Mouse (Mus musculus): ENCODE measurements around the gene Lyrm7. TPM values are rescaled to one million over a fixed set of nuclear protein-coding genes. Genes with fewer than 3 reads are reported as not detected.
"Not testable (repeated sequence)": the region's sequence is repeated elsewhere in the genome, so short reads cannot be mapped to it uniquely, and the experiment has no call there.

The Lyrm7 gene
- total RNA-seq, 2 experiments from 2014 or later = 30.9 to 34.4 TPM

GRCm38 (mm10) chr11:54881051-54881474 is 20.3 kb upstream of the Lyrm7 start:
- peak; percentile 62 to 66 for DNase-seq

GRCm38 (mm10) chr11:54879922-54880321 is 19.2 kb upstream of the Lyrm7 start:
- DNase-seq = peak; percentile 45 to 56

GRCm38 (mm10) chr11:54879434-54879833 is 18.7 kb upstream of the Lyrm7 start:
- peak; percentile 85 to 87 for DNase-seq

GRCm38 (mm10) chr11:54878893-54879292 is 18.2 kb upstream of the Lyrm7 start:
- DNase-seq = no peak

- DNase-seq = no peak
Measured at GRCm38 (mm10) chr11:54876031-54876430, 15.3 kb upstream of the Lyrm7 start.

GRCm38 (mm10) chr11:54871831-54872537 is 11.3 kb upstream of the Lyrm7 start:
- peak; percentile 22 to 28 for DNase-seq

- no peak for DNase-seq
Measured at GRCm38 (mm10) chr11:54869318-54869717, 8.6 kb upstream of the Lyrm7 start.

- no peak for DNase-seq
Measured at GRCm38 (mm10) chr11:54868445-54868844, 7.7 kb upstream of the Lyrm7 start.

GRCm38 (mm10) chr11:54867903-54868434 is 7.3 kb upstream of the Lyrm7 start:
- DNase-seq = no peak

GRCm38 (mm10) chr11:54867049-54867385 is 6.3 kb upstream of the Lyrm7 start:
- no peak for DNase-seq

GRCm38 (mm10) chr11:54866119-54867048 is 5.7 kb upstream of the Lyrm7 start, which contains the start of gene Hint1:
TSS of gene Hint1 (plus strand) at chr11:54866383.
- peak; percentile 94 to 95 for DNase-seq

- DNase-seq = peak in 1 of 2 experiments; percentile 21
Measured at GRCm38 (mm10) chr11:54865330-54866085, 4.8 kb upstream of the Lyrm7 start.

GRCm38 (mm10) chr11:54862621-54863520 is 2.2 kb upstream of the Lyrm7 start:
- DNase-seq = peak; percentile 50 to 79

GRCm38 (mm10) chr11:54861471-54862420 is 1.0 kb upstream of the Lyrm7 start:
- DNase-seq = peak in 1 of 2 experiments; percentile 22

- peak; percentile 28 to 45 for DNase-seq
Measured at GRCm38 (mm10) chr11:54859322-54860165, 1.2 kb downstream of the Lyrm7 start.

- not testable (repeated sequence) for DNase-seq
Measured at GRCm38 (mm10) chr11:54858880-54859279, 1.8 kb downstream of the Lyrm7 start.

GRCm38 (mm10) chr11:54851656-54852055 is 9.1 kb downstream of the Lyrm7 start:
- no peak for DNase-seq

- no peak for DNase-seq
Measured at GRCm38 (mm10) chr11:54849961-54850758, 10.6 kb downstream of the Lyrm7 start.

Data from heart, adult 18-20 months (tissue).